Mouse (Mus musculus) layer of hippocampus, postnatal 36 days (tissue): ENCODE results near the gene Cdkn1b. TPM values are rescaled to one million over a fixed set of nuclear protein-coding genes. Genes with fewer than 3 reads are reported as not detected.

Source experiments
- total RNA-seq, 2 experiments: library from RNA; stranded (reverse); gene quantifications; 2 replicates each; pipeline ENCODE4 v1.2.3; 2021

Gene Cdkn1b
- total RNA-seq, 2 experiments from 2014 or later: 51.0 to 52.6 TPM

Other genes with a start within 250 kb of the Cdkn1b start
- 1 to 10 TPM; 8.6 to 8.9 TPM for gene Dusp16, start 127.8 kb upstream of the Cdkn1b start, total RNA-seq
- 10 to 100 TPM; 41.1 to 41.7 TPM for gene Crebl2, start 90.2 kb upstream of the Cdkn1b start, total RNA-seq
- 10 to 100 TPM; 28.1 to 29.3 TPM for gene Gpr19, start 21.8 kb upstream of the Cdkn1b start, total RNA-seq
- gene Apold1, start 61.3 kb downstream of the Cdkn1b start, total RNA-seq: 1 to 10 TPM; 3.1 to 3.4 TPM
- gene Ddx47, start 91.2 kb downstream of the Cdkn1b start, total RNA-seq: 10 to 100 TPM; 51.6 to 58.1 TPM
- gene Gprc5a, start 145.2 kb downstream of the Cdkn1b start, total RNA-seq: under 1 TPM; 0.15 to 0.40 TPM
- gene Gprc5d, start 197.9 kb downstream of the Cdkn1b start, total RNA-seq: not detected